Mouse (Mus musculus) kidney, embryonic 14.5 days (tissue): ENCODE measurements at regions not wholly inside any gene's neighbourhood (a gene's known extent, or its start where the extent isn't known, plus 50 kb on each side); places are given as distances from the start of the nearest gene placed in this dataset.

Experiments used
- ATAC-seq: fragments of 200-750 bp; cut with Nextera tagmentation; 2 replicates; pipeline ENCODE4 v1.8.0; 2017; ENCODE audit warnings: moderate number of reproducible peaks, mild to moderate bottlenecking, moderate TSS enrichment, moderate library complexity; ENCODE audit not compliant: low FRiP score, low TSS enrichment
- H3K27ac ChIP-seq: fragments of 300-500 bp; sonication (generic); 2 replicates; pipeline ENCODE4 v1.5.1; 2014; ENCODE audit warnings: low read depth, mild to moderate bottlenecking, low read length, moderate library complexity, mixed read lengths
- H3K27me3 ChIP-seq: fragments of 300-500 bp; sonication (generic); 2 replicates; pipeline ENCODE4 v1.6.1; 2014; ENCODE audit warnings: mild to moderate bottlenecking, low read length; ENCODE audit not compliant: control insufficient read depth, insufficient read depth
- H3K36me3 ChIP-seq: fragments of 300-500 bp; sonication (generic); 2 replicates; pipeline ENCODE4 v1.6.1; 2014; ENCODE audit warnings: low read length, mixed read lengths; ENCODE audit not compliant: control insufficient read depth, insufficient read depth
- H3K4me1 ChIP-seq: fragments of 300-500 bp; sonication (generic); 2 replicates; pipeline ENCODE4 v1.6.1; 2014; ENCODE audit warnings: low read length, mixed read lengths; ENCODE audit not compliant: control insufficient read depth, insufficient read depth
- H3K4me2 ChIP-seq: fragments of 300-500 bp; sonication (generic); replicated peaks from 2 replicates; pipeline ENCODE4 v1.6.1; 2014; ENCODE audit warnings: low read depth, mild to moderate bottlenecking, low read length
- H3K4me3 ChIP-seq: fragments of 300-500 bp; sonication (generic); 2 replicates; pipeline ENCODE4 v1.5.1; 2014; ENCODE audit warnings: mild to moderate bottlenecking, low read length
- H3K9ac ChIP-seq: fragments of 300-500 bp; sonication (generic); 2 replicates; pipeline ENCODE4 v1.6.1; 2014; ENCODE audit warnings: low read depth, mild to moderate bottlenecking, low read length, moderate library complexity
- H3K9me3 ChIP-seq: fragments of 300-500 bp; sonication (generic); 2 replicates; pipeline ENCODE4 v1.6.1; 2016; ENCODE audit warnings: low read length; ENCODE audit not compliant: control insufficient read depth
- WGBS: fragments of 180-500 bp; shearing (Covaris S2); extraction: QIAGEN DNeasy Blood & Tissue Kit; methylation state at CpG from one replicate; pipeline ENCODE4 v1.1.7; 2014; 5-methylcytosine and 5-hydroxymethylcytosine counted together

GRCm38 (mm10) chr8:126538136-126538535 lies 55.6 kb downstream of the Irf2bp2 start:
- Histone ChIP-seq H3K4me3 (no peak overlapping the region), H3K4me1 (peaks cover 47% of the 10 kb centered on the region), H3K36me3 (no peaks in the 10 kb centered on the region), H3K9ac (no peak overlapping the region), H3K9me3 (no peaks in the 10 kb centered on the region), H3K27me3 (no peaks in the 10 kb centered on the region), H3K27ac (peak overlapping the region; percentile 59; the same call in 1 of the 2 replicates), H3K4me2 (no peak overlapping the region)
- WGBS, result 46% methylated on average over 3 of the region's 3 CpGs
- ATAC-seq, result no peak

GRCm38 (mm10) chr8:126536928-126537618 lies 56.7 kb downstream of the Irf2bp2 start:
- H3K4me2 ChIP-seq, result no peak overlapping the region; the same call in 1 of the 2 replicates

GRCm38 (mm10) chr8:126536132-126536927 lies 57.5 kb downstream of the Irf2bp2 start:
- H3K4me3 ChIP-seq, result no peak overlapping the region
- H3K36me3 ChIP-seq, result no peaks in the 10 kb centered on the region
- 20% methylated on average over 11 of the region's 11 CpGs for WGBS
- H3K9ac ChIP-seq, result peak overlapping the region; percentile 23; the same call in 1 of the 2 replicates
- H3K27ac ChIP-seq, result peak overlapping the region; percentile 77; the same call in 1 of the 2 replicates
- H3K4me1 ChIP-seq, result peaks cover 51% of the 10 kb centered on the region
- ATAC-seq, result peak; percentile 53
- no peaks in the 10 kb centered on the region for H3K27me3 ChIP-seq
- no peaks in the 10 kb centered on the region for H3K9me3 ChIP-seq
- no peak overlapping the region for H3K4me2 ChIP-seq

More at GRCm38 (mm10) chr8:126536928-126537618, 56.7 kb downstream of the Irf2bp2 start:
- H3K27ac ChIP-seq, result peak overlapping the region; percentile 77; the same call in 1 of the 2 replicates
- peaks cover 50% of the 10 kb centered on the region for H3K4me1 ChIP-seq
- no peak for ATAC-seq
- no peak overlapping the region for H3K4me3 ChIP-seq
- H3K27me3 ChIP-seq, result no peaks in the 10 kb centered on the region
- peak overlapping the region; percentile 23; the same call in 1 of the 2 replicates for H3K9ac ChIP-seq
- no peaks in the 10 kb centered on the region for H3K36me3 ChIP-seq
- WGBS, result 13% methylated on average over 6 of the region's 6 CpGs
- no peaks in the 10 kb centered on the region for H3K9me3 ChIP-seq

- Histone ChIP-seq H3K9ac (no peak overlapping the region), H3K36me3 (no peaks in the 10 kb centered on the region), H3K4me2 (no peak overlapping the region), H3K27ac (no peak overlapping the region), H3K9me3 (no peaks in the 10 kb centered on the region), H3K4me1 (peaks cover 24% of the 10 kb centered on the region), H3K4me3 (no peak overlapping the region), H3K27me3 (no peaks in the 10 kb centered on the region)
- ATAC-seq, result 0 out of 2 replicates have a peak, but pooled peaks have one; percentile 28
- WGBS, result 19% methylated on average over 7 of the region's 7 CpGs
These were observed 57.6 kb upstream of the Tarbp1 start for GRCm38 (mm10) chr8:126532284-126532974.

GRCm38 (mm10) chr8:126531459-126531858 lies 56.6 kb upstream of the Tarbp1 start:
- no peak overlapping the region for H3K27ac ChIP-seq
- WGBS, result 83% methylated on average over 7 of the region's 7 CpGs
- H3K4me1 ChIP-seq, result peaks cover 24% of the 10 kb centered on the region
- ATAC-seq, result no peak
- no peaks in the 10 kb centered on the region for H3K9me3 ChIP-seq
- H3K4me2 ChIP-seq, result no peak overlapping the region
- H3K36me3 ChIP-seq, result no peaks in the 10 kb centered on the region
- H3K27me3 ChIP-seq, result no peaks in the 10 kb centered on the region
- no peak overlapping the region for H3K9ac ChIP-seq
- H3K4me3 ChIP-seq, result no peak overlapping the region

- no peak overlapping the region for H3K4me2 ChIP-seq
- ATAC-seq, result no peak
- H3K4me1 ChIP-seq, result peaks cover 22% of the 10 kb centered on the region
- no peak overlapping the region for H3K9ac ChIP-seq
- no peaks in the 10 kb centered on the region for H3K27me3 ChIP-seq
- no peaks in the 10 kb centered on the region for H3K36me3 ChIP-seq
- WGBS, result 44% methylated on average over 3 of the region's 3 CpGs
- H3K4me3 ChIP-seq, result no peak overlapping the region
- no peaks in the 10 kb centered on the region for H3K9me3 ChIP-seq
- no peak overlapping the region for H3K27ac ChIP-seq
These were observed 54.5 kb upstream of the Tarbp1 start for GRCm38 (mm10) chr8:126529409-126529808.

GRCm38 (mm10) chr8:126528434-126529080 lies 53.7 kb upstream of the Tarbp1 start:
- H3K4me2 ChIP-seq, result no peak overlapping the region
- ATAC-seq, result no peak
- WGBS, result 61% methylated on average over 9 of the region's 9 CpGs
- H3K4me3 ChIP-seq, result no peak overlapping the region
- H3K27ac ChIP-seq, result no peak overlapping the region
- H3K27me3 ChIP-seq, result no peaks in the 10 kb centered on the region
- H3K9ac ChIP-seq, result no peak overlapping the region
- H3K9me3 ChIP-seq, result no peaks in the 10 kb centered on the region
- H3K36me3 ChIP-seq, result no peaks in the 10 kb centered on the region
- peaks cover 22% of the 10 kb centered on the region for H3K4me1 ChIP-seq

- no peak overlapping the region for H3K9ac ChIP-seq
- H3K36me3 ChIP-seq, result no peaks in the 10 kb centered on the region
- H3K4me2 ChIP-seq, result 0 out of 2 replicates have a peak overlapping the region, but pooled peaks have one; percentile 10
- H3K4me3 ChIP-seq, result no peak overlapping the region
- peak; percentile 70 for ATAC-seq
- H3K9me3 ChIP-seq, result no peaks in the 10 kb centered on the region
- H3K27ac ChIP-seq, result peak overlapping the region; percentile 71
- 15% methylated on average over 14 of the region's 14 CpGs for WGBS
- H3K4me1 ChIP-seq, result peaks cover 15% of the 10 kb centered on the region
- H3K27me3 ChIP-seq, result no peaks in the 10 kb centered on the region
These were observed 52.2 kb upstream of the Tarbp1 start for GRCm38 (mm10) chr8:126526864-126527571.
